Mouse (Mus musculus): ENCODE results near the gene Hsd17b12.

The Hsd17b12 gene

DNA sequence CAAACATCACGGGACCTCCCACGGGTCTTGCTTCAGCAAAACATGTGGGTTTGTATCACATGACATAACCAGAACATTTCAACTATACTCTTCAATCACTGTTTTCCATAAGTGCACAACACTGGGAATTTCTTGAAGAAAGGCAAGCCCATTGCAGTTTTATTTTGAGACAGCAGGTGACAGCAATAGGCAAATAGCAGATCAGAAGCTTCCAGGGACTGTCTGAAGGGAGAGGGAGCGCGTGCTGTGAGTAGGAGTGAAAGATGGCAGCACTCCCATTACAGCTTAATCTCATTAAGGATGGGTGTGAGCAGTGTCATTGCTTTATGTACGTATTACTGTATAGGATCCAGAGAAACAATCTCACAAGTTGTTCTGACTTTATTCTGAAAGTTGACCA is 88.3 kb downstream of the Hsd17b12 start:
- DNase-seq: no peak

DNA sequence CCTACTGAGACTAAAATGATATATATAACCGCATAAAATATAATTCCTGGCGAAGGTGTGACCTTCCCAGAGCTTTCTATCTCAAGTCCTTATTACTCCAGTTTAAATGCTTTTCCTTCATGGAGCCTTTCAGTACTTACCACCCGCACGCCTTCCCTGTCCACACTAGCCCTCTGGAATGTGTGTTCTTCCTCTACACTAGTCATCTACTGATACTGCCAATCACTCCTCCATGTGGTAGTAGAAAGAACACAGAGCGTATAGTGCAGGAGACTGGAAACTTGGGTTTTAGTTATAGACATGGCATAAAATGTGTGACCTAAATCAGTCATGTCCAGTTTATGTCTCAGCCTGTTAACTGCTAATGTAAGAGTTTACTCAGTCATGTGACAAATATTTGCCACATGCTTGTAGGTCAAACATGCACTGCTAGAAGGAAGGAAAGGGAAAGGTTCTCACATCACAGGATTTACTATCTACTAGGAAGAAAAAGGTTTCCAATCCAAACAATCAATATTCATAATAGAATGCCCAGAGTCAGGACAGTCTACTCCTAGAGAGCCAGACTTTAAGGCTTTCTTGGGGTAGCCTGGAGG is 91.1 kb downstream of the Hsd17b12 start:
- DNase-seq: no peak

DNA sequence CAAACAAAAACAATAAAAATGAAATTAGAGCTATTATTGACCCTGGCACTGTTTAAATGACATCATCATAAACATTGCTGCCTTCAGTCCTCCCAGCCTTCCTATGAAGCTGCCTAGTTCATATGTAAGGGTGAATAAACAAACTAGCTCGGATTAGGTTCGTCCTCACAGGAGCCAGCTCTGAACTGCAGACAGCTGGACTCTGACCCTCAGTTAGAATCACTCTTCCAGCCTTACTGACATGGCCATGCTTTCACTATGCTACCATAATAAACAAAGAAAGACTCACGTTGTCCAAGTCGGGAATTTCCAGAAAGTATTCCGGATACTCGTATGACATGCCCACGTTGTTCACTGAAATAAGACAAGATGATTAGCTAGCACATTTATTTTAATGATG is 91.6 kb downstream of the Hsd17b12 start:
- no peak for DNase-seq

DNA sequence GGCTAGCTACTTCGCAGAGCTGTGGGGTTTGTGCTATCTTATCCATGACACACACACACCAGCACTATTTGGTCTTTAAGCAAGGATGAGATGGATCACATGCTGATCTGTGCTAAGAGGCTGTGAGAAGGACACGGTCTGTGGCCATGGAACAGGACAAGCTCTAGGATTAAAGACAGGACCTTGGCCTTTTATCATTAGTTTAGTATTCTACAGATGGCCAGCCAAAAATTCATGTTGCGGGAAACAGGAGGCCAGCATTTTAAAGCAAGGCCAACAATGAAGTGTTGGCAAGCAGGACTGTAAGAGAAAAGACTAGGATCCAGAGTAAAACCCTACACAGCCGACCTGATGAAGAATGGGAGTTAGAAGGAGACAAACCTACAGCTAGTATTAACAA is 95.0 kb downstream of the Hsd17b12 start:
- no peak for DNase-seq

DNA sequence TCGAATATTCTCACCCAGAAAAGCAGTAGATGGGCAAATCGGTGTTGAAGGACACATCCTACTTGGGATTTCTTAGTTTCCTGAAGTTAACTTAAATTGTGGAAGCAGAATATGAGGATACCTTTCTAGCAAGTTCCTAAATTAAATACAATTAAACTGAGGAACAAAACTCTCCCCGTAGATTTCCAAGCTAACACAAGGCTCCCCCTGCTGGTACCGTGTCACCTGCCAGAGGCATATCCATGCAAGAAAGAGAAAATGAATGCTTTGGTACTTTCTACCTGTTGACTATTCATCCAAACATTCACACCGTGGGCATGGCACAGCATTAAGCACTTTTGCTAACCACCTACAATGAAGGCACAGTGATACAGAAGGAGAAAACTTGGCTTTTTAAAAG is 98.3 kb downstream of the Hsd17b12 start:
- DNase-seq: no peak

DNA sequence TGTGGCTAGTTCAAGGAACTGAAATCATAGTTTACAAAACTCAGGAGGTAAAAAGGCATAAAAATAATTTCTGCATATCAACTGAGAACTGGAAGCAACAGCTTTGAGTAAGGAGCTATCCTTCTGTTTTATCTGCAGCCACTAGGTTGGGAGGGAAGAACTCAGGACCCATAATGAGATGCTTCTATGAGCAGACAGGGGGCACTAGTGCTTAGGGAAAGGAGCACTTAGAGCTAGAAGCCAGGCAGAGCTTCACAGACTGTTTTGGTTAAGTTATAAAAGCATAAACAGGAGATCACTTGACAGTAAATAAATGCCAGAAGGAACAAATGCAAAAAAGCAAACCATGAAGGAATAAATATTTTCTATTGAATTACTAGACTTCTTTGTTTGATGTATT is 103.0 kb downstream of the Hsd17b12 start:
- DNase-seq: no peak

DNA sequence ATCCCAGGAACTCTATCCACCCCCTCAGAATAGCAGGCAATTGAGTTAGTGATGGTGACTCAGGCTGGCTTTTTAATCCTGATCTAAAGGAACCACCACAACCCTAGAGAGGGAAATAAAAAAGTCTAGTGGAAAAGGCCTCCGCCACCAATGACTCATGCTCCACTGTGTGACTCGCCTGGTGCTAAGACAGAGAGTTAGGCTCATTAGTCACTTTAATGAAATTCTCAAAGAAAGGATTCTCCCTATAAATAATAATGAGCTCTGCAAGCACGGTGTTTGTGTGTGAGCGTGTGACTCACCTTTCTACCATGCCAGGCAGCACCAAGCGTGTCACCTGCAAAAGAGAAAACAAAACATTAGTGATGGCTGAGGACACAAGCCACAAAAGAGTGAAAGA is 105.8 kb downstream of the Hsd17b12 start:
- DNase-seq: no peak

DNA sequence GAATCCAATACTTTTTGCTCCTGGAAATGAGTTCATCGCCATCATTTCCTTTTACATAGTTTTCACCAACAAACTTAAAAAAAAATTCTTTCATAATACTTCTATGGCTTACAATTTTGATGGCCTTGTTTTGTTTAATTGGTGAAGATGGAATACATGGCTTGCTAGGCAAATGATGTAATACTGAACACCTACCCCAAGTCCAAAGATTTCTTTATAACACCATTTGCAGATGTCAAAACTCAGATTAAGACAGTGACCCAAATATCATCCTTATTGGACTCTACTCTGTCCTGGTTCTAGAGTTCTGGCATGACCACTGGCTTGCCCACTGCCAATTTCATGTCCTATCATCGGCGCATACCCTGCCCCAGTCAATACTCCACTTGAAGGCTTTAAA is 106.9 kb downstream of the Hsd17b12 start:
- DNase-seq: no peak

DNA sequence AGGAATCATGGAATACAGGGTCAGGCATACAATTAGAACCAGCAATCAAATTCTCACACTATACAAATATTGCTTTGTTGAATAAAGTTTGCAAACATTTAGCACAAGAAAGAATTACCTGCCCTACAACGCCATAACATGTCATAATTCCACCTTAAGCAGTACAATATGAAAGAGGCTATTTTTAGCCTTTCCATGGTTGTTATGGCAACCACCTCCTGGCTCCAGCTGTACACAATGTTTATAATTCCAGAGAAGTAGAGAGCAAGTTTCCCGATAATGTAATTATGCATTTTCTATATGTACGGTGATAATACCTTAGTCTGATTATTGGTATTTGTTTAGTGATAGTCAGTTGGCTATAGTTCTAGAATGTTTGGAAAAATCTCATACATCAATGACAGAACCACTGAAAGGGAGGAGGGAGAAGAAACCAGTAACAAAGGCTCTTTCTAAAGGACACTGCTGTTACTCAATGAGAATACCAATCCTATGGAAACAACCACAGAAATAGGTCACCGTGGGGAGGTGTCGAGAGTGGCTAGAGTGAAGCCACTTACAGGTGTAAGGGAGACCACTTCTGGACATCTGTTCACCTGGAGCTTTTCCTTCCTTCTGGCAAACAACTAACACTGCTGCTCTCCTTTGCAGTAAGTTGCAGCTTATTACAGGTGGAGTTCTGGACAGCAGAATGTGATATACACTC is 108.1 kb downstream of the Hsd17b12 start:
- DNase-seq: no peak

DNA sequence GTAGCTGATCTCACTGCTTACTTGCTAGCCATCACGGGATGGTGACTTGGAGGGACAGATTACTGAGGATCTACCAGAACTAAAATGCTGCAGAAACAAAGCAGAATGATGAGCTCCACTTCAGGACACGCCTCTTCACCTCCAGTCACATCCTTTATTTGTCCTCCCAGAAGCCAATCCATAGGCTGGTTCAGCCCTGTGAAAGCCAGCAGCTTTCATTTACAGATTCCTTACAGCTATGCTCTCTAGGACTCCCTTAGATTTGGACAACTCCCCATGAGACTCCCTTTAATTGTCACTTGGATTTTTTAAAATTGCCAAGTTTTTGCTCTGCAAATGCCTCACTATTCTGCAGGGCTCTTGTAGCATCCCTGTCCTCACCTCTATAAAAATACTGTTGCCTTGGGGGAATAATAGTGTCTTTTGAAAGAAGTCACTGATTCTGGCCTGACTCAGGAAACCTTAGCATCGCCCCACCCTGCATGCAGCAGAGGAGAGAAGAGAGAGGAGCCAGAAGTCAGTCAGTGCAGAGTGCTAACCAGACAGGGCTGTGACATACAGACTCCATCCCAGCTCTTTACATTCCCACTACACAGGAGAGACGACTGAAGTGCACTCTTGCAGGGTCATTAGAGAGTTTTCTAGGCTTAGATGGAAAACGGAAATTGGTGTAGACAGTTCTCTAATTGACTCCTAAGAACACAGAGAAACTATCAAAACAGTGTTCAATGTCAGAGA is 108.9 kb downstream of the Hsd17b12 start:
- no peak for DNase-seq

DNA sequence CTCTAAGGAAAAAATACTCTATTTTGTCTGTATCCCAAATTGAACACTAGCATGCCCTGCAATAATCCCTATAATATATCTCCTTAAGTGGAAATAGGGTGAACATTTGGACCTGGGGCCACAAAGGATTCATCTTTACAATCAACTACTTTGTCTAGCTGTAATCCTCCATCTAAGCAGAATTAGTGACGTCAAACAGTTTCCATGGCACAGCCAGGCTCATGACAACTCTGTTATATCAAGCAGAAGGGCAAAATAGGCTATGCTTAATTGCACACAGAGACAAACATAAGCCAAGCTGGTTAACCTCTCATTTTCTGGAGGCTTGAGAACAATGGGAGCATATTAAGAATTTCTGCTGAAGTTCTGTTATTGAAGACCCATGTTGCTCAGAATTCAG is 109.5 kb downstream of the Hsd17b12 start:
- DNase-seq: no peak

DNA sequence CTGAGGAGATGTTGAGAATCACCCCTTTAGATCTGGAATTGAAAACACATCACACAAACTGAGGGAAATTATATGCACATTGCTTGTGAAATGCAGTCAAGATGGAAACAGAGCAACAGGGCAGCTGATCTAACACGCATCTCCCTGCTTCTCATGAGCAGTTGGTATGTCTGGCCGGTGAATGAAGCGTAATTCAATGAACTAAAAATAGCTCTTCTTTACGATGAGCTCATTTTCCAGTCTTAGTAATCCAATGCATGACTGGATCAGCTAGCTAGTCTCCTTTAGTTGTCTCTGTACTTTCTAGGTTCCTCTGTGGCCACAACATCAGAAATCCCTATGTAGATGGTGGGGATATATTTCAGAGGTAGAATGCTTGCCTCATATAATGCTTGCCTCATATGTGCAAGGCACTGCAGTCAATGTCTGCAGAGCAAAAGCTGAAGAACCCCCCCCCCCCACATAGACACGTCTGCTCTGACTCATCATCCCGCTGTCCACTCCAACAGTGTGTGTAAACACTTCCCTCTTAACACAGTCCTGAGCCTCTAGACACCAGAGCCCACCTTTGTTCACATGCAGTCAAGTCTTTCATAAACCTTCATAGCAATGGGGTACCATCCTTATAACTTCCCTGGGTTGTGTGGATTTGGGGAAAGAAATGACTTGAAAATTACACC is 112.2 kb downstream of the Hsd17b12 start:
- peak; percentile 76 for DNase-seq

DNA sequence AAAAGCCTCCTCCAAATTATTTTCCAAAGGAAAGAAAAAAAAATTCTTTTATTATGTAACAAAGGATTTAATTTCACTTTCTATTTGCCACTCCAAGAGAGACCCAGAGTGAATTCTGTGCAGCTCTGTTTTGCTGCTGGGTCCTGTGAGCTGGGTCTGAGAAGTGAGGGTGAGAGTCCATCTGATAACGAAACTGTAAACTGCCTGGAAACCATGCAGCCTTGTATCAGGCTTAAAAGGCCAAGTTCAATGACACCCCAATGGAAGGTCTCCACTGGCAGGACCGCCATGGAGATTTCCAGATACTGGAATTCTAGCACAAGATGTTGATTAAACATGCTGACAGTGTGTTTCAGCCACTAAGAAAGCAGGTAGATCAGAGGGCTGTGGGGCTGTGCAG is 113.6 kb downstream of the Hsd17b12 start:
- DNase-seq: peak; percentile 89

DNA sequence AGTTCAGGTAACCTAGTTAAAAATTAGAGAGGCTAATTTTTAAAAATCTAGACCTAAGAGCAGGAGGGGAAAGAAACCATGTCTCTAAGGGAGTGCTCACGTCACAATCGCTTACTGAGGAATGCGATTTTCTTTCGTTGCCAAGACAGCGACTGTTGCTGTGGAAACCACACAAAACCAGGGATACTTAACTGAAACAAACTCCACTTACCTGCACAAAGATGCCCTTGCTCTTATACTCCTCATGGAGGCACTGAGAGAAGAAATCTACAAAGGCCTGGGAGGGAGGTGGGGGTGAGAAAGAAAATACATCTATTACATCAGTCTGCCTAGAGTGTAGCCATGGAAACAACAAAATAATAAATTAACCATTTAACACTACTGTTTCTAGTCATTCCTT is 114.1 kb downstream of the Hsd17b12 start:
- DNase-seq: no peak

DNA sequence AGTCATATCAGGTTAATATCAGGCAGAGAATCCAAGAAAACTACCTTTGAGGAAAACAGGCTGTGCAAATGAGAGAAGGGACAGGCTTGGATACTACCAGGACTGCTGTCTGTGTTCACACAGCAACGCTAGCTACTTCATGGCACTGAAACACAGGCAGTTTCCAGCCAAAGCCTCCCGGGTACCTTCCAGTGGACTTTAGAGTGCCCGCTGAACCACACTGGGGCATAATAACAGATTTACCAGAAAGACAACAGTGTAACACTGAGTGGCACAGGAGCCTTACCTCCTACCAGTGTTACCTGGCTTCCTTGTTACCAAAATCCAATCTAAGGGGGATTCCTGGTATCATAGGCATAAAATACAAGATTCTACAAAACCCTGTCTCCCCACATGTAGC is 115.3 kb downstream of the Hsd17b12 start:
- no peak for DNase-seq

DNA sequence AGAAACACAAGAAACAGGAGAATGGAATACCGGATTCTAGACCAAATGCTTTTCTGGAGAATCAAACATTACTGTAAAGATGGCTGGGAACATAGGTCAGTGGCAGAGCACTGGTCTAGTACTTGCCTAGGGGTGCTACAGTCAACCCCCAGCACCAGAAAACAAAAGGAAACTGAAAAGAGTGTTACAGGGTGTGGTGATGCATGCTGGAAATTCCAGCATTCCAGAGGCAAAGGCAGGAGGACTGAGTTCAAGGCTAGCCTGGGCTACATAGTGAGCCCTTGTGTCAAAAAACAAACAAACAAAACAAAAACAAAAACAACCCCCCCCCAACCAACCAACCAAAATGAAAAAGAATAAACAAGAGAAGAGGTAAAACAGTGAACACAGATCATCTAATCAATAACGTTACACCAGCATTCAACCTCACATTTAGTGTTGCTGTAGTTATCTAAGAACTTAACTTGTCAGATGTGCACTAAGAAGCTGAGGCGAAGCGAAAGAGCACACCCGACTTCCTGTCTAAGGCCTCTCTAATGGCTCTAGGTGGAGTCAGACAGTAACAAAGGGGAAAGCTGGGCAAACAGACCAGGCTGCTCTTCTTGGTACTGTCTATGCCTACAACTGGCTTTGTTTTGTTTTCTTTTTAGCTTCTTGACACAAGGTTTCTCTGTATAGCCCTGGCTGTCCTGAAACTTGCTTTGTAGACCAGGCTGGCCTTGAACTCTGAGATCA is 117.2 kb downstream of the Hsd17b12 start:
- DNase-seq: no peak

DNA sequence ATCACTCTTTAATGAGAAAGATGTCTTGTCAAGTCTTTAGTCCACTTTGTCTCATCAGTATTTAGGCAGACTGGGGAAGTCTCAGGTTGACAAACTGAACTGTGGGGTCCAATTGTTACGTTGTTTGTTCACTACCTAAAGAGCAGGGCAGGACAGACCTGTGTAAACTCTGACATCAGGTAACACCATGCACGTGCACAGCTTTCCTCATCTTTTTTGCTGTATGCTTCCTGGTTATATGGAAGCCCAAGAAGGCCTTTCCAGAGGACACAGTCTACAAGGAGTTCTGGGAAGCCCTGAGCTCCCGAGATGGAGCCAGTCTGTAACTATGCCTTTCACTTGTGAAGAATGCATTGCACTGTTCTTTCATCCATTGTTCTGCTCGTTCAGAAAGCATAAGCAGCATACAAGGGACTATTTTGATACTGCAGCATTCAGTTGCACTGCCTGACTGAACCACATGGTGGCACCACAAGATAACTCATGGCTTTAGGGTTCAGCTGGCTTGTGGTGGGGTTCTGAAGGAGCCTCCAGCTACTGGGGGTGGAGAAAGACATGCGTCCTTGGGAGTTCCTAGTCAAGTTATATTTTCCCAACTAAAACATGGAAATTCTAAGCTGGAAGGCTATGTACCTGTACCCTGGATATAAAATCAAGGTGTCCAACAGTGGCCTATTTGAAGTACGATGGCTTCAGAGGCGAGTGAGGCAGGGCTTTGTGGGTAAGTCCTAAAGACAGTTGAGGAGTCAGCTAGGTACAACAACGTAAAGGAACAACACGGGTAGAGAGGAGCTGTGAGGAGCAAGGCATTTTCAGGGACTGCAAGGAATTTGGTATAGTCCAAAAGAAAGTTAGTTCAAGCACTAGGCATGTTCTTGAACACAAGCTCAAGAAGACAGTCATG is 122.1 kb downstream of the Hsd17b12 start:
- peak; percentile 89 for DNase-seq

DNA sequence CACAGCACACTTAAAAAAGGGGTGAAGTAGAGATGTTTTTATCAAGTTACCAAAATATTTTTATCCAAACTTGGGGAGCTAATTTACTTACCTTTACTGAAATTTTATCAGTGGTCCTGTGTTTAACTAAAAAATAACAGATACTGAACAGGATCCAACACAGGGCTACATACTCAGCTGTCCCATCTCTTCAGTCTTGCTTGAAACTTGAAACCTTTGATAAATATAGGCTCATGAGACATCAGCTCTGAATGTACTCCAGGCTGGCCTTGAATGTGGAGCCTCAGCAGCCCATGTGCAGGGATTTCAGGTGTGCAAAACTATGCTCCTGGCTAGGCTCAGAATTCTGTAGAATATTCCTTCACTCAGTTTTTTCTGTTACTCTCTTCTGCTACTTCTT is 127.2 kb downstream of the Hsd17b12 start:
- DNase-seq: no peak

DNA sequence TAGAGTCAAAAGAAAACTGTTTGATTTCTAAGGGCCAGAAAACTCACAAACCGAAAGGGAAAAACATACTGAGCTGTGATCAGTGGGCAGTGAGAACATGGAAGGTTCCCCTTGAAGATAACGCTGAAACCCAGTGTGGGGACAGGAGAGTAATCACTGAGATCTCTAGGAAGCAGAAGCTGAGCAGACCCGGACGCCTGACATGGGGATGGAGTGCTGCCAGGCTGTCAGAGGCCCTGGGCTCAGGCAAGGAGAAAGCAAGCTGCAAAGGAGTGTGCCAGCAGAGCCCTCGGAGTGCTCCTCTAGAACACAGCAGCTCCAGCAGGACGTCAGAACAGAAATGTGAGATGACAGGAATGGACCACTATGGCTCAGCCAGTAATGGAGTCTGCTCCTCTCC is 133.1 kb downstream of the Hsd17b12 start:
- peak; percentile 65 for DNase-seq

DNA sequence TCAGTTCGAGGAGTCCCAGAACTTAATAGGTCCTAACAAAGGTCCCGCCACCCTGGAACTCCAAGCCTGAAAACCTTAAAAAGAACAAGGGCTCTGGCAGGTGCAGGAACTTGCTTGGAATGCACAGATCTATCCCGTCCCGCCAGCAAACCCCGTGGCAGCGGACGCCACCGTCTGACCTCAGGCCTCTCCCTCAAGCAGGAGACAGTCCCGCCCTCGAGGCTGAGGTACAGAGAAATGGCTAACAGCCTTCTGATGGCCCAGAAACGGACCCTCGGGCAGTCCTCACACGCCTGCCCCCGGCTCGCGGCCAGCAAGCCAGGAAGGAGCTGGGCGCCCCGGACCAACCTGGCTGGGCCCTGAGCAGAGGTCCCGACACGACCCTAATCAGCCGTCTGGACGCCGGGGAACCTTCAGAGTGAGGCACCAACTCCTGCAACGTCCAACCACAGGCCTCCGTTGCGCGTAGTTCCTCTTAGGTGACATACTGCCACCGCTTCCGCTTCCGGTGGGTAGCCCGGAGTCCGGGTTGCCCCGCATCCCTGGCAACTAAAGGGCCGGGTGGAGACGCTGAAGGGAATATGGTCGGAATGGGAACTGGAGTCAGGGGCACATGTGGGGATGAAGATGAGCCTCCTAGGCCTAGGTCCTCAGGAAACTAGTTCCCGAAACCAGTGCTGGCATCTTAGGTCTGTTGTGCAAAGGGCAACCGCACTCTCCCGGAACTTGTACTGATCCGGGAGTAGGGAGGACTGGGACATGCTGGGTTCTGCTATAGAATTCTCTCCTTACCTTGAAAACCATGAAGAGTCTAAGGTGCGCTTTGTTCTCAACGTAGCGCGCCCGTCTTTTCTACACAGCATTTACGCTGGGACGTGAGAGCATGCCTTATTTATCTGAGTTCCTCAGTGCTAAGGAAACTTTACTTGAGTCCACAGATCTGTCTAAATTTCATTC is 147.2 kb downstream of the Hsd17b12 start, which contains the start of gene Alkbh3:
Alkbh3 (minus strand) TSS at position 473 of the 957 bp plus-strand sequence.
- peak; percentile 99 for DNase-seq

DNA sequence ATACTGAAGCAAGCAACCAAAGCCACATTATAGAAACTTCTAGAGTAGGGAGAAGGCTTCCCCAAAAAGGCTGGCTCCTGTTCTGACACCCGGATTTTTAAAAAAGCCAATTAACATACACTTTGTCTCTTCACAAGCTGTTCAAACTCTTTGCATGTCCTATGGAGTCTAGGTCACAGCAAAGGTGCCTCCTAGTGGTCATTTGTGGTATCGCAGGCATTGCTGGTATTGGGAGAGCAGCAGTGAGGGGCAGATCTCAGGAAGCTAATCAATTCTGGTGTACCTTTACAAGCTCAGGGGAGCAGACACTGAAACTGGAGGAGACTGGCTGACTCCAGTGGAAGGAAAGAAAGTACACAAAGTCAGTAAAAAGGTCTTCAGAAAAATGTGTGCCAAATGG is 155.4 kb downstream of the Hsd17b12 start:
- DNase-seq: peak; percentile 93
